Mouse (Mus musculus) testis, adult 2 months (tissue): ENCODE results near the gene Ncbp1. TPM values are rescaled to one million over a fixed set of nuclear protein-coding genes. Genes with fewer than 3 reads are reported as not detected.

ENCODE experiments used
- H3K27ac ChIP-seq: fragments of 200-500 bp; 2 replicates; pipeline ENCODE4 v1.5.1; 2012; ENCODE audit warnings: low read depth, low read length; ENCODE audit not compliant: control insufficient read depth, insufficient read depth
- H3K27me3 ChIP-seq: fragments of 200-500 bp; 2 replicates; pipeline ENCODE4 v1.6.1; 2012; ENCODE audit warnings: mild to moderate bottlenecking, low read length, moderate library complexity; ENCODE audit not compliant: control insufficient read depth, insufficient read depth
- H3K36me3 ChIP-seq: fragments of 200-500 bp; 2 replicates; pipeline ENCODE4 v1.6.1; 2012; ENCODE audit warnings: mild to moderate bottlenecking, low read length; ENCODE audit not compliant: control insufficient read depth, insufficient read depth
- H3K4me1 ChIP-seq: fragments of 200-500 bp; 2 replicates; pipeline ENCODE4 v1.6.1; 2012; ENCODE audit warnings: low read length; ENCODE audit not compliant: control insufficient read depth, insufficient read depth
- H3K4me3 ChIP-seq: fragments of 200-500 bp; 2 replicates; pipeline ENCODE4 v1.5.1; 2012; ENCODE audit warnings: low read depth, mild to moderate bottlenecking, low read length, moderate library complexity, mixed read lengths; ENCODE audit not compliant: control insufficient read depth
- CTCF ChIP-seq: fragments of 200-500 bp; IDR thresholded peaks from 2 replicates; pipeline ENCODE4 v1.5.1; 2012; ENCODE audit warnings: low read depth, mild to moderate bottlenecking, inconsistent platforms, low read length, moderate library complexity; ENCODE audit not compliant: control insufficient read depth, insufficient read depth, insufficient replicate concordance
- POLR2A ChIP-seq: fragments of 200-500 bp; IDR thresholded peaks from 2 replicates; pipeline ENCODE4 v1.6.1; 2012; ENCODE audit warnings: low read depth, mild to moderate bottlenecking, inconsistent platforms, low read length, moderate library complexity; ENCODE audit not compliant: control insufficient read depth
- polyA plus RNA-seq: library from polyadenylated mRNA; depleted of rRNA; stranded (reverse); fragments of >200 nt; gene quantifications from 2 replicates; pipeline ENCODE4 v1.2.3, GENCODE M21; 2012

Ncbp1 gene
- polyA plus RNA-seq, 1 experiment: 121 TPM

- no peak overlapping the region for H3K4me3 ChIP-seq
- no peak overlapping the region for H3K27ac ChIP-seq
- no peaks in the 10 kb centered on the region for H3K27me3 ChIP-seq
- no peaks in the 10 kb centered on the region for H3K4me1 ChIP-seq
- TF ChIP-seq CTCF (no peak), POLR2A (no peak)
- peaks cover 6% of the 10 kb centered on the region for H3K36me3 ChIP-seq
Measured at GRCm38 (mm10) chr4:46171761-46172160, 33.3 kb downstream of the Ncbp1 start.

GRCm38 (mm10) chr4:46176313-46176712, 37.9 kb downstream of the Ncbp1 start:
- no peak overlapping the region for H3K4me3 ChIP-seq
- no peak for TF ChIP-seq POLR2A
- no peak for TF ChIP-seq CTCF
- H3K27me3 ChIP-seq: no peaks in the 10 kb centered on the region
- H3K27ac ChIP-seq: no peak overlapping the region
- H3K36me3 ChIP-seq: peaks cover 3% of the 10 kb centered on the region
- no peaks in the 10 kb centered on the region for H3K4me1 ChIP-seq

- Histone ChIP-seq H3K36me3 (peaks cover 2% of the 10 kb centered on the region), H3K4me1 (no peaks in the 10 kb centered on the region), H3K4me3 (no peak overlapping the region), H3K27me3 (no peaks in the 10 kb centered on the region), H3K27ac (no peak overlapping the region)
- TF ChIP-seq CTCF (no peak), POLR2A (no peak)
Measured at GRCm38 (mm10) chr4:46177018-46177417, 38.6 kb downstream of the Ncbp1 start.

GRCm38 (mm10) chr4:46177496-46177895, 39.1 kb downstream of the Ncbp1 start:
- Histone ChIP-seq H3K4me1 (no peaks in the 10 kb centered on the region), H3K27me3 (no peaks in the 10 kb centered on the region), H3K4me3 (no peak overlapping the region), H3K27ac (no peak overlapping the region), H3K36me3 (peaks cover 1% of the 10 kb centered on the region)
- TF ChIP-seq POLR2A: no peak
- no peak for TF ChIP-seq CTCF

- Histone ChIP-seq H3K36me3 (peaks cover 5% of the 10 kb centered on the region), H3K27ac (no peak overlapping the region), H3K4me3 (no peak overlapping the region), H3K27me3 (no peaks in the 10 kb centered on the region), H3K4me1 (no peaks in the 10 kb centered on the region)
- TF ChIP-seq CTCF (no peak), POLR2A (no peak)
Measured at GRCm38 (mm10) chr4:46181168-46181567, 42.8 kb downstream of the Ncbp1 start.

- no peak overlapping the region for H3K4me3 ChIP-seq
- TF ChIP-seq POLR2A: no peak
- TF ChIP-seq CTCF: no peak
- peaks cover 5% of the 10 kb centered on the region for H3K36me3 ChIP-seq
- no peaks in the 10 kb centered on the region for H3K4me1 ChIP-seq
- no peak overlapping the region for H3K27ac ChIP-seq
- no peaks in the 10 kb centered on the region for H3K27me3 ChIP-seq
Measured at GRCm38 (mm10) chr4:46182181-46182580, 43.8 kb downstream of the Ncbp1 start.

GRCm38 (mm10) chr4:46185423-46185822, 47.0 kb downstream of the Ncbp1 start:
- Histone ChIP-seq H3K36me3 (peaks cover 5% of the 10 kb centered on the region), H3K4me3 (no peak overlapping the region), H3K4me1 (no peaks in the 10 kb centered on the region), H3K27me3 (no peaks in the 10 kb centered on the region), H3K27ac (no peak overlapping the region)
- TF ChIP-seq CTCF (no peak), POLR2A (no peak)

- H3K27ac ChIP-seq: no peak overlapping the region
- no peaks in the 10 kb centered on the region for H3K4me1 ChIP-seq
- no peak for TF ChIP-seq POLR2A
- no peak for TF ChIP-seq CTCF
- no peaks in the 10 kb centered on the region for H3K27me3 ChIP-seq
- peaks cover 5% of the 10 kb centered on the region for H3K36me3 ChIP-seq
- H3K4me3 ChIP-seq: no peak overlapping the region
Measured at GRCm38 (mm10) chr4:46185890-46186289, 47.5 kb downstream of the Ncbp1 start.
